Mouse (Mus musculus) hindbrain, embryonic 13.5 days (tissue): ENCODE data around the gene Emilin2. TPM values are rescaled to one million over a fixed set of nuclear protein-coding genes. Genes with fewer than 3 reads are reported as not detected.

Source experiments
- ATAC-seq: fragments of 200-750 bp; cut with Nextera tagmentation; 2 replicates; pipeline ENCODE4 v1.8.0; 2017; ENCODE audit warnings: moderate TSS enrichment; ENCODE audit not compliant: low FRiP score
- H3K27ac ChIP-seq: fragments of 300-500 bp; sonication (generic); 2 replicates; pipeline ENCODE4 v1.5.1; 2015; ENCODE audit warnings: inconsistent platforms, mild to moderate bottlenecking, moderate library complexity
- H3K27me3 ChIP-seq: fragments of 300-500 bp; sonication (generic); 2 replicates; pipeline ENCODE4 v1.6.1; 2015; ENCODE audit warnings: mild to moderate bottlenecking, inconsistent platforms
- H3K36me3 ChIP-seq: fragments of 300-500 bp; sonication (generic); 2 replicates; pipeline ENCODE4 v1.6.1; 2015; ENCODE audit warnings: mild to moderate bottlenecking, inconsistent platforms
- H3K4me1 ChIP-seq: fragments of 300-500 bp; sonication (generic); replicated peaks from 2 replicates; pipeline ENCODE4 v1.6.1; 2015; ENCODE audit warnings: inconsistent platforms
- H3K4me2 ChIP-seq: fragments of 300-500 bp; sonication (generic); 2 replicates; pipeline ENCODE4 v1.6.1; 2015; ENCODE audit warnings: inconsistent platforms, mild to moderate bottlenecking, moderate library complexity
- H3K4me3 ChIP-seq: fragments of 300-500 bp; sonication (generic); 2 replicates; pipeline ENCODE4 v1.5.1; 2015; ENCODE audit warnings: mild to moderate bottlenecking, inconsistent platforms
- H3K9ac ChIP-seq: fragments of 300-500 bp; sonication (generic); 2 replicates; pipeline ENCODE4 v1.6.1; 2015; ENCODE audit warnings: mild to moderate bottlenecking, inconsistent platforms
- H3K9me3 ChIP-seq: fragments of 300-500 bp; sonication (generic); 2 replicates; pipeline ENCODE4 v1.6.1; 2016; ENCODE audit warnings: inconsistent platforms
- WGBS: fragments of 180-500 bp; shearing (Covaris S2); methylation state at CpG from one replicate; pipeline ENCODE4 v1.1.7; 2015; 5-methylcytosine and 5-hydroxymethylcytosine counted together
- polyA plus RNA-seq: library from polyadenylated mRNA; unstranded; fragments of >200 nt; fragmentation: Nextera tagmentation; extraction: Ambion mirVana; gene quantifications from 2 replicates; pipeline ENCODE4 v1.2.1, GENCODE M21; 2015

Emilin2 gene
- polyA plus RNA-seq, 1 experiment from 2014 or later, result 2.2 TPM

- H3K27me3 ChIP-seq, result no peaks in the 10 kb centered on the region
- H3K9me3 ChIP-seq, result 0 out of 2 replicates have a peak, but pooled peaks cover 3% of the 10 kb centered on the region
- peaks cover 12% of the 10 kb centered on the region for H3K36me3 ChIP-seq
- H3K27ac ChIP-seq, result no peak overlapping the region
- H3K4me2 ChIP-seq, result no peak overlapping the region
- no peak overlapping the region for H3K4me3 ChIP-seq
- no peak overlapping the region for H3K9ac ChIP-seq
- 92% methylated on average over 5 of the region's 5 CpGs for WGBS
- ATAC-seq, result no peak
- H3K4me1 ChIP-seq, result 0 out of 2 replicates have a peak, but pooled peaks cover 3% of the 10 kb centered on the region
These were observed 94.6 kb downstream of the Emilin2 start for GRCm38 (mm10) chr17:71217111-71217685.

DNA sequence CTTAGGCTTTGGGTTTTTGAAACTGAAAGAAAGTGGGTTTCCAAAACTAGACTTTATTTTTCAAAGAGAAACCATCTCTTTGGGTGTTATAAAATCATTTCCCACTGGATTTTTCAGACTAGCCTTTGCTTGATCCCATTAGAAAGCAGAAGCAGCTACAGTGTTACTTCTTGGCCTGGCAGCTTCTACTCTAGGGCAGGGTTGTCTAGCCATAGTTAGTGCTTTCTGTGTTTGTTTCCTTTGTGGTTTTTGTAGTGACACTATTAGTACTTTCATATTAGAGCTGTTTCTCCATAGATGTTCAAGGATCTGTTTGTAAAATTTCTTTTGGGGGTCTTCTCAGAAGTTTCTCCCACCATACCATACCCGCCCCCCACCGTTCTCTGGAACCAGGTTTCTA, 95.5 kb downstream of the Emilin2 start:
- H3K9ac ChIP-seq, result no peak overlapping the region
- no peaks in the 10 kb centered on the region for H3K27me3 ChIP-seq
- 0 out of 2 replicates have a peak, but pooled peaks cover 3% of the 10 kb centered on the region for H3K9me3 ChIP-seq
- no peak overlapping the region for H3K27ac ChIP-seq
- no peak overlapping the region for H3K4me2 ChIP-seq
- WGBS, result 95% methylated on average over 2 of the region's 2 CpGs
- H3K36me3 ChIP-seq, result peaks cover 12% of the 10 kb centered on the region
- H3K4me1 ChIP-seq, result peaks cover 10% of the 10 kb centered on the region; the same call in 1 of the 2 replicates
- no peak for ATAC-seq
- H3K4me3 ChIP-seq, result no peak overlapping the region

- H3K27ac ChIP-seq, result no peak overlapping the region
- H3K9me3 ChIP-seq, result 0 out of 2 replicates have a peak, but pooled peaks cover 3% of the 10 kb centered on the region
- no peak overlapping the region for H3K4me2 ChIP-seq
- H3K4me1 ChIP-seq, result peaks cover 10% of the 10 kb centered on the region; the same call in 1 of the 2 replicates
- H3K36me3 ChIP-seq, result peaks cover 8% of the 10 kb centered on the region
- no peak overlapping the region for H3K4me3 ChIP-seq
- 87% methylated on average over 2 of the region's 2 CpGs for WGBS
- no peak for ATAC-seq
- H3K9ac ChIP-seq, result no peak overlapping the region
- H3K27me3 ChIP-seq, result no peaks in the 10 kb centered on the region
These were observed 96.4 kb downstream of the Emilin2 start for GRCm38 (mm10) chr17:71215241-71215839.

- H3K27me3 ChIP-seq, result no peaks in the 10 kb centered on the region
- H3K27ac ChIP-seq, result no peak overlapping the region
- peaks cover 10% of the 10 kb centered on the region; the same call in 1 of the 2 replicates for H3K4me1 ChIP-seq
- no peak overlapping the region for H3K4me3 ChIP-seq
- no peak overlapping the region for H3K9ac ChIP-seq
- no peak overlapping the region for H3K4me2 ChIP-seq
- H3K36me3 ChIP-seq, result peaks cover 8% of the 10 kb centered on the region
- ATAC-seq, result no peak
- H3K9me3 ChIP-seq, result 0 out of 2 replicates have a peak, but pooled peaks cover 3% of the 10 kb centered on the region
- 87% methylated on average over 17 of the region's 17 CpGs for WGBS
These were observed 97.1 kb downstream of the Emilin2 start for GRCm38 (mm10) chr17:71214514-71215240.

DNA sequence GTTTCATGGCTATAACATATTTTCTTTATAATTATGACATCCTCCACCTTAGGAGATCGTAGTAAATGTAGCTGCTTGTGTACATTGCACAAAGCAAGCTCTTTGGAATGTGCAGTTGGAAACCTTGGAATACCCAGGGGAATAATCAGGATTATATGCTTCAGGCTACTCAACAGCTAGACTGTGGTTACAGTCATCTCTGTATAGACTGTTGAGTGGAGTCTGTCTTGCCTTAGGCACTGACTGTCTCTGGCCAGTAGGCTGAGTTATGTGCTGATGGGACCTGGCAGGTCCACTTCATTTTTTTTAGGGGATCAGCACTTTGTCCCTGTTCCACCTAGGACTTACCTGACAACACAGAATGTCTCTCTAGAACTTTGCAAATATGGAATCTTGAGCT, 98.1 kb downstream of the Emilin2 start:
- no peaks in the 10 kb centered on the region for H3K27me3 ChIP-seq
- H3K4me3 ChIP-seq, result no peak overlapping the region
- 87% methylated on average over 1 of the region's 1 CpGs for WGBS
- H3K27ac ChIP-seq, result no peak overlapping the region
- no peak for ATAC-seq
- H3K4me2 ChIP-seq, result no peak overlapping the region
- H3K36me3 ChIP-seq, result peaks cover 8% of the 10 kb centered on the region
- H3K9ac ChIP-seq, result no peak overlapping the region
- 0 out of 2 replicates have a peak, but pooled peaks cover 3% of the 10 kb centered on the region for H3K9me3 ChIP-seq
- peaks cover 10% of the 10 kb centered on the region; the same call in 1 of the 2 replicates for H3K4me1 ChIP-seq

DNA sequence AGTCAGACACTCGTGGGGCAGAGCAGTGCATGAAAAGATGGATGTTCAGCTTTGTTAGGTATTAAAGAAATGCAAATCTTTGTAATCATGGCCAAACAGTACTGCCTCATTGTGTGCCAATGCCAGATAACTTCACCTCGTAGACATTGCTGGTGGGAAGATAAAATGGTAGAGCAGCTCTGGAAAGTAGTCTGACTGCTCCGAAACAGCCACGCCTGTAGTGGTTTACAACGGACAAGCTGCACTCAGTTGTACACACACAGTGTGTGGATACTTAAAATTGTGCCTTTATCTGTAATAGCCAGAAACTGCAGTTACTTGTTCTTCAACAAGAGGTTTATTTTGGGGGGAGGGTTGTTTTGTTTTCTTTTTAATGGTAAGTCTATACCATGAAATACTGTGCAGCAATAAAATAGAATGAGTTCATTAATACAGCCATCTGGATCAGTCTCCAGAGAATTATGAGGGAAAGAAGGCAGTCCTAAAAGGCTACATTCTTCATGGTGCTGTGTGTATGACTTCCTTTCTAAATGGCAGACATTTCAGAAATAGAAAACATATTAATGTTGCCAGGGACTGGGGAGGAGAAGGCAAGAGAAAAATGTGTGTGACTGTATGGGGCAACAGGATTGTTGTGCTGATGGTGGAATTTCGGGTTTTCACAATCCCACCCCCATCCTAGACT, 99.7 kb downstream of the Emilin2 start:
- Histone ChIP-seq H3K4me3 (no peak overlapping the region), H3K4me1 (peaks cover 10% of the 10 kb centered on the region; the same call in 1 of the 2 replicates), H3K4me2 (no peak overlapping the region), H3K9me3 (no peaks in the 10 kb centered on the region), H3K27me3 (no peaks in the 10 kb centered on the region), H3K27ac (peak overlapping the region; percentile 32), H3K9ac (no peak overlapping the region), H3K36me3 (no peaks in the 10 kb centered on the region)
- WGBS, result 71% methylated on average over 6 of the region's 6 CpGs
- no peak for ATAC-seq

GRCm38 (mm10) chr17:71209936-71210335, 101.8 kb downstream of the Emilin2 start:
- H3K9ac ChIP-seq, result no peak overlapping the region
- no peak for ATAC-seq
- H3K27me3 ChIP-seq, result no peaks in the 10 kb centered on the region
- WGBS, result 92% methylated on average over 3 of the region's 3 CpGs
- no peak overlapping the region for H3K4me3 ChIP-seq
- no peaks in the 10 kb centered on the region for H3K36me3 ChIP-seq
- peaks cover 10% of the 10 kb centered on the region; the same call in 1 of the 2 replicates for H3K4me1 ChIP-seq
- H3K4me2 ChIP-seq, result no peak overlapping the region
- H3K9me3 ChIP-seq, result no peaks in the 10 kb centered on the region
- H3K27ac ChIP-seq, result no peak overlapping the region

DNA sequence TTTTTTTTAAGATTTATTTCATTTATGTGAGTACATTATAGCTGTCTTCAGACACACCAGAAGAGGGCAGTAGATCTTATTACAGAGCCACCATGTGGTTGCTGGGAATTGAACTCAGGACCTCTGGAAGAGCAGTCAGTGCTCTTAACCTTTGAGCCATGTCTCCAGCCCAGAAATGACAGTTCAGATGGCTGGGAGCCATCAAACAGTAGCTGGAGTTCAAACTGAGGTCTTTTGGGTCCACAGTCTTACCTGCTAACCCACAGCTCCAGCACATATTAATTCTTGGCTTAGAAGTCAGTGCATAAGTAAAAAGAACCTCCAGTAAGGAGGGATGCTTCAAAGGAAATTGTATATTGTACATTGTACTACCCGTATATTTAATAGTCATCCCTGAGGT, 102.9 kb downstream of the Emilin2 start:
- H3K9me3 ChIP-seq, result no peaks in the 10 kb centered on the region
- no peak overlapping the region for H3K4me3 ChIP-seq
- no peaks in the 10 kb centered on the region for H3K36me3 ChIP-seq
- 100% methylated on average over 1 of the region's 1 CpGs for WGBS
- H3K4me1 ChIP-seq, result peaks cover 10% of the 10 kb centered on the region; the same call in 1 of the 2 replicates
- no peaks in the 10 kb centered on the region for H3K27me3 ChIP-seq
- no peak for ATAC-seq
- H3K4me2 ChIP-seq, result no peak overlapping the region
- no peak overlapping the region for H3K27ac ChIP-seq
- H3K9ac ChIP-seq, result no peak overlapping the region

GRCm38 (mm10) chr17:71208376-71208775, 103.4 kb downstream of the Emilin2 start:
- Histone ChIP-seq H3K27ac (no peak overlapping the region), H3K27me3 (no peaks in the 10 kb centered on the region), H3K4me1 (peaks cover 10% of the 10 kb centered on the region; the same call in 1 of the 2 replicates), H3K9ac (no peak overlapping the region), H3K9me3 (no peaks in the 10 kb centered on the region), H3K4me2 (no peak overlapping the region), H3K36me3 (no peaks in the 10 kb centered on the region), H3K4me3 (no peak overlapping the region)
- 92% methylated on average over 1 of the region's 1 CpGs for WGBS
- no peak for ATAC-seq

DNA sequence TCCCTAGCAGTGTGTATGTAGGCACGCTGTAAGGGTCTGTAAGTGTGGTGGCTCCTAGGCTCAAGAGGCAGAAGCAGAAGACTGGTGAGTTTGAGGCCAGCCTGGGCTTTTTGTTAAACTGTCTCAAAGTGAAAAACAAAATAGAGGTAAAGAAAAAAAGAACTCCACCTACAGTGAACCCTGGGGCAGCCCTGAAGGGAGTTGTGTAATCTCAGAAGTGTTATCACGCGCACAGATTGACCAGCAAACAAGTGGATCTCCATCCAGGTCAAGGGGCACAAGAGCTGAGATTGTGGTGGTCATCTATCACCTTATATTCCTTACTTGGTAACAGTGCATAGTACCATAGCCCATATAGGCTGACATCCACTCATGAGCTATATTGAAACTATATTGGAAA, 104.5 kb downstream of the Emilin2 start:
- ATAC-seq, result no peak
- WGBS, result 97% methylated on average over 3 of the region's 3 CpGs
- Histone ChIP-seq H3K4me3 (no peak overlapping the region), H3K27ac (no peak overlapping the region), H3K4me2 (no peak overlapping the region), H3K9ac (no peak overlapping the region), H3K4me1 (peaks cover 12% of the 10 kb centered on the region; the same call in 1 of the 2 replicates), H3K9me3 (no peaks in the 10 kb centered on the region), H3K36me3 (no peaks in the 10 kb centered on the region), H3K27me3 (no peaks in the 10 kb centered on the region)

DNA sequence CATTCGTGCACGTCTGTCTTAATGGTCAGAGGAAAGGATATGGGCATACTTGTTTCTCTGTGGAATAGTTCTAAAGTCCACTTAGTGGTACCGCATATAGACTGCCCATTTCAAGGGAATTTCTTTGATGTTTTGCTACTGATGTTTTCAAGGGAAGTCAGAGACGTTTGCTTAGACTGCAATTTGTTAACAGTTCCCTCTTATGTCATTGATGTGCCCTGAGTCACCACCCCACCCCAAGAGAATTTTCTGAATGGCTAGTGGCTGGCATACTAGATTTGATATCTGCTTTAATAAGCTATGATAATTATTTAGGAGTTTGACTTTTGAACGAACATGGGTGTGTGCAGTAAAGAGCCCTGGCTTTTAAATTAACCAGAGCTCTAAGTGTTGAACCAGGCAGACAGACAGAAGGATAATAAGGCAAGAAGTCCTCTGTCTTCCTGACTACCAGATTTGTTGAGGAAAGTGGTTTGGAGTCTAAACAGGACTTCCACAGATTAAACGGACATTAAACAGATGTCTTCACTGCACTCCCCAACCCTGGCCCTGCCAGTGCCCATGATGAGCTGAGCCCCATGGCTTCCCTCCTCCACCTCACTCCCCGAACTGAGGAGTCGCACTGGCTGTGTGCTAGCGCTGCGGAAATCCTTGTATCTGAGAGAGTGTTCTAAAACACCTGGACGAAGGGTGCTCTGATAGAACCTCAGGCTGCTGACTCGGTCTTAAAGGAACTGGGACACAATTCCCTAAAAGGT, 105.5 kb downstream of the Emilin2 start:
- H3K9me3 ChIP-seq, result no peaks in the 10 kb centered on the region
- no peak overlapping the region for H3K27ac ChIP-seq
- no peak overlapping the region for H3K4me2 ChIP-seq
- H3K9ac ChIP-seq, result no peak overlapping the region
- ATAC-seq, result no peak
- no peaks in the 10 kb centered on the region for H3K36me3 ChIP-seq
- peaks cover 10% of the 10 kb centered on the region; the same call in 1 of the 2 replicates for H3K4me1 ChIP-seq
- H3K4me3 ChIP-seq, result no peak overlapping the region
- no peaks in the 10 kb centered on the region for H3K27me3 ChIP-seq
- 87% methylated on average over 12 of the region's 12 CpGs for WGBS
